Mouse (Mus musculus): ENCODE results near the gene Olfr1293-ps. TPM values are rescaled to one million over a fixed set of nuclear protein-coding genes. Genes with fewer than 3 reads are reported as not detected.

Gene Olfr1293-ps
- polyA plus RNA-seq (2014; fragmentation: Nextera tagmentation; extraction: Ambion mirVana), result not detected in 2 replicates

- Histone ChIP-seq H3K4me1 (ENCODE audit: control insufficient read depth, insufficient read depth, low read length) (no peaks in the 10 kb centered on the region), H3K4me2 (ENCODE audit: low read depth, low read length) (no peak within 1 kb of the TSS), H3K9me3 (replicated peaks; ENCODE audit: control insufficient read depth, low read length) (no peaks in the 10 kb centered on the region), H3K4me3 (ENCODE audit: low read depth, low read length) (no peak within 1 kb of the TSS), H3K36me3 (replicated peaks; ENCODE audit: control insufficient read depth, insufficient read depth, low read depth, low read length) (no peaks in the 10 kb centered on the region), H3K9ac (replicated peaks; ENCODE audit: low read length) (no peak within 1 kb of the TSS), H3K27ac (replicated peaks; ENCODE audit: low read depth, low read length) (no peak within 1 kb of the TSS), H3K27me3 (ENCODE audit: control insufficient read depth, insufficient read depth, low read length) (no peaks in the 10 kb centered on the region)
- 85% methylated on average over 1 of the region's 1 CpGs for WGBS
- ATAC-seq (replicated peaks; ENCODE audit: insufficient number of reproducible peaks, low FRiP score, low TSS enrichment, low read depth) (no peak), DNase-seq (ENCODE audit: low spot score) (no peak)
Observed at GRCm38 (mm10) chr2:111524903-111525302, at the start of gene Olfr1293-ps. TSS of gene Olfr1293-ps (plus strand) at chr2:111525203.

GRCm38 (mm10) chr2:111480519-111480918 lies 44.5 kb upstream of the Olfr1293-ps start, which contains the start of gene Olfr1289:
TSS of gene Olfr1289 (plus strand) at chr2:111480819.
- H3K27me3 ChIP-seq (ENCODE audit: control insufficient read depth, insufficient read depth, low read length), result no peaks in the 10 kb centered on the region
- ATAC-seq (replicated peaks; ENCODE audit: insufficient number of reproducible peaks, low FRiP score, low TSS enrichment, low read depth) (no peak), DNase-seq (ENCODE audit: low spot score) (no peak)
- no peaks in the 10 kb centered on the region for H3K36me3 ChIP-seq (replicated peaks; ENCODE audit: control insufficient read depth, insufficient read depth, low read depth, low read length)
- H3K9me3 ChIP-seq (replicated peaks; ENCODE audit: control insufficient read depth, low read length), result no peaks in the 10 kb centered on the region
- H3K4me1 ChIP-seq (ENCODE audit: control insufficient read depth, insufficient read depth, low read length), result no peaks in the 10 kb centered on the region
- 90% methylated on average over 1 of the region's 1 CpGs for whole genome bisulfite sequencing
- no peak within 1 kb of the TSS for H3K4me3 ChIP-seq (ENCODE audit: low read depth, low read length)
- H3K4me2 ChIP-seq (ENCODE audit: low read depth, low read length), result no peak within 1 kb of the TSS
- no peak within 1 kb of the TSS for H3K9ac ChIP-seq (replicated peaks; ENCODE audit: low read length)
- no peak within 1 kb of the TSS for H3K27ac ChIP-seq (replicated peaks; ENCODE audit: low read depth, low read length)

- H3K27ac ChIP-seq (replicated peaks; ENCODE audit: low read depth, low read length), result no peak within 1 kb of the TSS
- no peaks in the 10 kb centered on the region for H3K9me3 ChIP-seq (replicated peaks; ENCODE audit: control insufficient read depth, low read length)
- no peaks in the 10 kb centered on the region for H3K36me3 ChIP-seq (replicated peaks; ENCODE audit: control insufficient read depth, insufficient read depth, low read depth, low read length)
- H3K4me1 ChIP-seq (ENCODE audit: control insufficient read depth, insufficient read depth, low read length), result no peaks in the 10 kb centered on the region
- no peak within 1 kb of the TSS for H3K9ac ChIP-seq (replicated peaks; ENCODE audit: low read length)
- H3K4me2 ChIP-seq (ENCODE audit: low read depth, low read length), result no peak within 1 kb of the TSS
- no peaks in the 10 kb centered on the region for H3K27me3 ChIP-seq (ENCODE audit: control insufficient read depth, insufficient read depth, low read length)
- no peak within 1 kb of the TSS for H3K4me3 ChIP-seq (ENCODE audit: low read depth, low read length)
- DNase-seq (ENCODE audit: low spot score) (no peak), ATAC-seq (replicated peaks; ENCODE audit: insufficient number of reproducible peaks, low FRiP score, low TSS enrichment, low read depth) (no peak)
- 75% methylated on average over 5 of the region's 5 CpGs for WGBS
Observed at GRCm38 (mm10) chr2:111493729-111494128, 31.3 kb upstream of the Olfr1293-ps start, which contains the start of gene Olfr1290. TSS of gene Olfr1290 (minus strand) at chr2:111493829.

GRCm38 (mm10) chr2:111496880-111497279 lies 28.1 kb upstream of the Olfr1293-ps start, which contains the start of gene Olfr1291-ps1:
TSS of gene Olfr1291-ps1 (plus strand) at chr2:111497180.
- Histone ChIP-seq H3K4me2 (ENCODE audit: low read depth, low read length) (no peak within 1 kb of the TSS), H3K36me3 (replicated peaks; ENCODE audit: control insufficient read depth, insufficient read depth, low read depth, low read length) (no peaks in the 10 kb centered on the region), H3K4me3 (ENCODE audit: low read depth, low read length) (no peak within 1 kb of the TSS), H3K27me3 (ENCODE audit: control insufficient read depth, insufficient read depth, low read length) (no peaks in the 10 kb centered on the region), H3K9ac (replicated peaks; ENCODE audit: low read length) (no peak within 1 kb of the TSS), H3K27ac (replicated peaks; ENCODE audit: low read depth, low read length) (no peak within 1 kb of the TSS), H3K4me1 (ENCODE audit: control insufficient read depth, insufficient read depth, low read length) (no peaks in the 10 kb centered on the region), H3K9me3 (replicated peaks; ENCODE audit: control insufficient read depth, low read length) (no peaks in the 10 kb centered on the region)
- ATAC-seq (replicated peaks; ENCODE audit: insufficient number of reproducible peaks, low FRiP score, low TSS enrichment, low read depth) (no peak), DNase-seq (ENCODE audit: low spot score) (no peak)
- WGBS, result 81% methylated on average over 3 of the region's 3 CpGs

- WGBS, result 89% methylated on average over 10 of the region's 10 CpGs
- no peak overlapping the region for H3K27ac ChIP-seq (replicated peaks; ENCODE audit: low read depth, low read length)
- no peak for ATAC-seq (replicated peaks; ENCODE audit: insufficient number of reproducible peaks, low FRiP score, low TSS enrichment, low read depth)
Observed at GRCm38 (mm10) chr2:111517451-111517850, 7.6 kb upstream of the Olfr1293-ps start.

GRCm38 (mm10) chr2:111540191-111540590 lies 15.2 kb downstream of the Olfr1293-ps start, which contains the start of gene Olfr1294:
TSS of gene Olfr1294 (minus strand) at chr2:111540291.
- WGBS, result 66% methylated on average over 1 of the region's 1 CpGs
- Histone ChIP-seq H3K4me1 (ENCODE audit: control insufficient read depth, insufficient read depth, low read length) (no peaks in the 10 kb centered on the region), H3K27me3 (ENCODE audit: control insufficient read depth, insufficient read depth, low read length) (no peaks in the 10 kb centered on the region), H3K9ac (replicated peaks; ENCODE audit: low read length) (no peak within 1 kb of the TSS), H3K36me3 (replicated peaks; ENCODE audit: control insufficient read depth, insufficient read depth, low read depth, low read length) (no peaks in the 10 kb centered on the region), H3K4me3 (ENCODE audit: low read depth, low read length) (no peak within 1 kb of the TSS), H3K4me2 (ENCODE audit: low read depth, low read length) (no peak within 1 kb of the TSS), H3K27ac (replicated peaks; ENCODE audit: low read depth, low read length) (no peak within 1 kb of the TSS), H3K9me3 (replicated peaks; ENCODE audit: control insufficient read depth, low read length) (no peaks in the 10 kb centered on the region)
- no peak for ATAC-seq (replicated peaks; ENCODE audit: insufficient number of reproducible peaks, low FRiP score, low TSS enrichment, low read depth)
- DNase-seq (ENCODE audit: low spot score), result no peak

More at GRCm38 (mm10) chr2:111517451-111517850, 7.6 kb upstream of the Olfr1293-ps start:
- DNase-seq (ENCODE audit: low spot score), result no peak
- no peak overlapping the region for H3K4me2 ChIP-seq (ENCODE audit: low read depth, low read length)
- H3K4me3 ChIP-seq (ENCODE audit: low read depth, low read length), result no peak overlapping the region
- no peaks in the 10 kb centered on the region for H3K9me3 ChIP-seq (replicated peaks; ENCODE audit: control insufficient read depth, low read length)
- H3K9ac ChIP-seq (replicated peaks; ENCODE audit: low read length), result no peak overlapping the region
- no peaks in the 10 kb centered on the region for H3K27me3 ChIP-seq (ENCODE audit: control insufficient read depth, insufficient read depth, low read length)
- no peaks in the 10 kb centered on the region for H3K4me1 ChIP-seq (ENCODE audit: control insufficient read depth, insufficient read depth, low read length)
- no peaks in the 10 kb centered on the region for H3K36me3 ChIP-seq (replicated peaks; ENCODE audit: control insufficient read depth, insufficient read depth, low read depth, low read length)

GRCm38 (mm10) chr2:111569581-111569980 lies 44.6 kb downstream of the Olfr1293-ps start, which contains the start of gene Olfr1295:
TSS of gene Olfr1295 (minus strand) at chr2:111569681.
- Histone ChIP-seq H3K4me3 (ENCODE audit: low read depth, low read length) (no peak within 1 kb of the TSS), H3K36me3 (replicated peaks; ENCODE audit: control insufficient read depth, insufficient read depth, low read depth, low read length) (no peaks in the 10 kb centered on the region), H3K4me1 (ENCODE audit: control insufficient read depth, insufficient read depth, low read length) (no peaks in the 10 kb centered on the region), H3K4me2 (ENCODE audit: low read depth, low read length) (no peak within 1 kb of the TSS), H3K9ac (replicated peaks; ENCODE audit: low read length) (no peak within 1 kb of the TSS), H3K9me3 (replicated peaks; ENCODE audit: control insufficient read depth, low read length) (no peaks in the 10 kb centered on the region), H3K27ac (replicated peaks; ENCODE audit: low read depth, low read length) (no peak within 1 kb of the TSS), H3K27me3 (ENCODE audit: control insufficient read depth, insufficient read depth, low read length) (no peaks in the 10 kb centered on the region)
- ATAC-seq (replicated peaks; ENCODE audit: insufficient number of reproducible peaks, low FRiP score, low TSS enrichment, low read depth) (no peak), DNase-seq (ENCODE audit: low spot score) (no peak)
